Mouse (Mus musculus): ENCODE data around the gene Tlx2.

DNA sequence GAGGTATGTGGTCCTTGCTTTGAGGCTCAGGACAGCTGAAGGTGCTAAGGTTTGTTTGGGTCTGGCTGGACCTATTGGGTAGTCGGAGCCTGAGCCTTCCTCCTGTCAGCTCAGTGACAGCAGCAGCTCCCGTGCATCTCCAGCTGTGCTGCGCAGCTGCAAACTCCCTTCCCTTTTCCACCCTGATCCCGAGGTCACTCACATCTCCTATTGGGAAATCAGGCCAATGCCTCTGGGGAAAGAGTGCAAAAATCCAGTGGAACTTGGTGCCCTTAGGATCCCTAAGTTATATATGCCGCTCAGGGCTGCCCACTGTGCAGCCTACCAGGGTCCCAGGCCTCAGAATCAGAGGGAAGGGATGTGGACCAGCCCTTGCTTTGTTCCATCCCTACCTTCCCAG is 13.4 kb upstream of the Tlx2 start:
- TF ChIP-seq USF1 (IDR thresholded peaks at IDR 0.05; ENCODE audit: low read depth) (no peak), CTCF (IDR thresholded peaks at IDR 0.05; ENCODE audit: control insufficient read depth, insufficient read depth, insufficient read length) (no peak), MYOD1 (IDR thresholded peaks at IDR 0.05; ENCODE audit: control insufficient read depth, insufficient read length, low read depth) (no peak), FOSL1 (IDR thresholded peaks at IDR 0.05; ENCODE audit: insufficient read depth, low read length, poor library complexity, severe bottlenecking) (no peak), CEBPB (IDR thresholded peaks at IDR 0.05; ENCODE audit: low read depth) (no peak), MAX (IDR thresholded peaks at IDR 0.05) (no peak), MYOG (IDR thresholded peaks at IDR 0.05; ENCODE audit: control insufficient read depth, extremely low read depth, insufficient read length) (no peak)

Data from C2C12 (cell line).